Mouse (Mus musculus): ENCODE measurements at regions not wholly inside any gene's neighbourhood (a gene's known extent, or its start where the extent isn't known, plus 50 kb on each side); places are given as distances from the start of the nearest gene placed in this dataset.

DNA sequence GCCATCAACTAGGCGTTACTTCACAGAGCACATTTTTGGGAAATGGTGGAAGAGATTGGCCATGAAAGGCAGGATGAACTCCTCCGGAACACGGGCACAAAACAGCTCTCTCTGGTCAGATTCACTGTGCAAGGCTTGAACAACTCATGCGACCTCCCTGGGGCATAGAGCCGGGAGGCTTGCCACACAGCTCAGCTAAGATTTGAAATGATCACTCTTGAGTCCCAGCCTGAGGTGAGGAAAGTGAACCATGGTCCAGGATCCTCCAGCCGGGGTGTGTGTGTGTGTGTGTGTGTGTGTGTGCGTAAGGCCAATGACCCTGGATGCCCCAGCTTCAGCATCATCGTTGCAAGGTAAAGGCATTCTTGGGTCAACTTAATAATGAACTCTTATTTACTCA lies 237.5 kb downstream of the Gm45692 start:
- DNase-seq (ENCODE audit: low read depth) = no peak

DNA sequence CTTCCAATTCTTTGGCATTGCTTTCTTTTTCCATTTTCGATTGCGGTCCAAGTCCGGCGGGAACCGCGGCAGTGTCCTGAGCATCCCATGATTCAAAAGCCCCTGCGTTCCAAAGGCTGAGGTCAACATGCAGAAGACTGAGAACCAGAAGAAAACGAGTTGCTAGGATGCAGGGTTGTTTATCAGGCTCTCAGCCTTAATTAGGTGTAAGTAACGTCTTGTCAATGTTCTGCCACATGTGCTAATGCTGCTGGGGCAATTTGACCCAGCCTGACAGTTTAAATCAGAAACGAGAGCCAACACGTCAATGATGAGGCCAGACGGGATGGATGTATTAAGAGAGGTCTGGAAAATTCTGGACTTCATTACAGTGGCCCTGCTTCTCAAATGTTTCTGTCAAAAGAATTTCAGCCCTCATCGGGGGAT lies 239.4 kb downstream of the Gm45692 start:
- no peak for DNase-seq (ENCODE audit: low read depth)

DNA sequence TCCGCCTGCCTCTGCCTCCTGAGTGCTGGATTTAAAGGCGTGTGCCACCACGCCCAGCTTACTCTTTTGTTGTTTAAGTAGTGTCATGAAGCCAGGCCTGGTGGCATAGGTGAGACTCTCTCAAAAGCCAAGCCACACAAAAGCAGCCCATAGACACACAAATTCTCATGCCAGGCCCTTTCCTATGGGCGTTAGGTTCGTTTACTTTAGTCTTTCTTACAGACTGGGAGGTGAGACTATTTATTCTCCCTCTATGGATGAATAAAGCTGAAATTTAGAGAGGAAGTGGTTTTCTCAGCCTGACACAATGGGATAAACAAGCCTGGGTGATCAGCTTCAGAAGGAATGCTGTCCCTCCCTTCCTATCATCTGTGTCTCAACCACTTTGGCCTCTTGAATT lies 243.0 kb downstream of the Gm45692 start:
- DNase-seq (ENCODE audit: low read depth) = no peak

DNA sequence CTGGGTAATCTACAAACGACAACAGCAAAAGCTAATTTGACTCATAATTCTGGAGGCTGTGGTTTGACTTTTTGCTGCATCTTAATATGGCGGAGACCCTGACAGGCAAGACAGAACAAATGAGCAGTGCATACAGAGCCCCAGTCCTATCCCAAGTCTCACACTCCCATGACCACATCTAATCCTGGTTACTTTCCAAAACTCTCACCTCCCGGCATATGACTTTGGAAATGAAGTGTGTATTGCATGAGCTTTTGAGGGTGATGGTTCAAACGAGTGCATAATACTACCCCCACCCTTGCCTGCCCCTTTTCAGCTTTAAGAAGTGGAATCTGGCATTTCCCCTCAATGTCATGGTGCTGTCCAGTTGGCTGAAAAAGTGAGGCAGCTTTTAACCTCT lies 244.3 kb downstream of the Gm45692 start:
- no peak for DNase-seq (ENCODE audit: low read depth)

GRCm38 (mm10) chr8:26364637-26365036 lies 245.3 kb downstream of the Gm45692 start:
- DNase-seq (ENCODE audit: low read depth) = no peak

DNA sequence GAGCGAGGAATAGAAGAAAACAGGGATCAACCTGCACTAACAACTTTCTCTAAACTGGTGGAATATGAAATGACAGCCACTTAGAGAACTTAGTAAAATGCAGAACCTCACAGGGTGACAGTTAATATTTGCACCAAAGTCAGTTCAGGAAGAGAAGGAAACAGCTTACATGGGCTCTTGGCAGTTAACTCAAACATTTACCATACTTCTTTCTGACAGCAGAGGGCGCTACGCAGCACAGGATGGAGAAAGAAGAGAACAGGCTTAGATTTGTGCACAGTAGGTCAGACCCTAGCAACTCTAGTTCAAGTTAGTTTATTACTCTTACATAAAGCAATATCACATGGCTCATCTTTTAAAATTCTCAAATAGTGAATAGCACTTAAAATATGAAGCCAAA lies 261.3 kb downstream of the Gm45692 start:
- peak; percentile 69 for DNase-seq (ENCODE audit: low read depth)

- DNase-seq (ENCODE audit: low read depth) = peak; percentile 7
These were observed 263.1 kb downstream of the Gm45692 start for GRCm38 (mm10) chr8:26382426-26382825.

GRCm38 (mm10) chr8:26383886-26384285 lies 264.6 kb downstream of the Gm45692 start:
- no peak for DNase-seq (ENCODE audit: low read depth)

GRCm38 (mm10) chr8:26384305-26384993 lies 265.1 kb downstream of the Gm45692 start:
- no peak for DNase-seq (ENCODE audit: low read depth)

DNA sequence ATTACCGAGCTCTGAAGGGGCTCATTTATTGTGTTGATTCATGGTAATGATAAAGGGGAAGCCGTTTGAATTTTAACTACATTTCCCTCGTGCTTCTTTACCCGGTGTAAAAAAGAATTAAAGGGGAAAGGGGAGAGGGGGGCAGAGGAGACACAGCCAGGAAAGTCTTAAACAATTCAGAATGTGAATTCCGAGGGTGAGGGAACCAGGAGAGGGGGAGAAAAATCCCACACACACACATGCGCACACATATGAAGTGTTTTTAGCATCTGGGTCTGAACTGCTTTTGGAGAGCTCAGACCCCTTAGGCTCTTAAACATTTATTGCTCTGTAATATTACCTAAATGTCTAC lies 265.6 kb downstream of the Gm45692 start:
- no peak for DNase-seq (ENCODE audit: low read depth)

DNA sequence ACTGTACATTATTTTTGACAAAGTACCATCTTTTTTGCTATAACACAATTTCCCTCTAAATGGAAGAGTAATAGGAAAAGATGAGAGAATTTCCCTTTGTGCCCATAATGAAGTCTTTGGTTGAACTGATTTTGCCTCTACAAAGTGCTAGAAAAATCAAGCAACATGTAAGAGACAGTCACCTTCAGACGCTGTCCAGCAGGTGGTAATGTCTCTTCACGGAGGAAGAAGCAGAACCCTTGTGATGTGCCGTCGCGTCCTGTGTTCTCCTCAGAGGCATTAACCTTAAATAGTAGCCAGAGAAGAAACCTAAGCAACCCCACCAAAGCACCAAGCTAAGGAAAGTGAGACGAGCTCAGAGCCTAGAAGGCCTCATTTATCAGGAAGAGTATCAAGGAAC lies 275.7 kb downstream of the Gm45692 start:
- no peak for DNase-seq (ENCODE audit: low read depth)

DNA sequence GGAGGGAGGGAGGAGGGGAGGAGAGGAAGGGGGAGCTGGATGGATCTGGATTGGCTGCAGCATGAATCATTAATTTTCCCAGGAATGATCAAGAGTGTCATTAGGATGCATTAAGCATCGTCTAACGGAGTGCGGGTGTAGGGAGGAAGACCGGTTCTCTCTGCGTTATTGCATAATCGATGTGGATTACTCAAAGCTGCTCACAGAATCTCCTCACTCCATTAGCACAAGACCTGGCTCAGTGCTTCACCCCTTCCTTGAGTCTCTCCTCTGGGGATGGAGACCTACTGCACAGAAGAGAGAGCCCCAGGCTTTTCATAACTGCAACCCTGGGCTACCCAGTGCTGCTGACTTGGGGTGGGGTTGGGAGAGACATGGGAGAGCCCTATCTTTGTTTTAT lies 300.7 kb downstream of the Gm45692 start:
- DNase-seq (ENCODE audit: low read depth) = no peak

GRCm38 (mm10) chr8:26420536-26420935 lies 301.2 kb downstream of the Gm45692 start:
- no peak for DNase-seq (ENCODE audit: low read depth)

DNA sequence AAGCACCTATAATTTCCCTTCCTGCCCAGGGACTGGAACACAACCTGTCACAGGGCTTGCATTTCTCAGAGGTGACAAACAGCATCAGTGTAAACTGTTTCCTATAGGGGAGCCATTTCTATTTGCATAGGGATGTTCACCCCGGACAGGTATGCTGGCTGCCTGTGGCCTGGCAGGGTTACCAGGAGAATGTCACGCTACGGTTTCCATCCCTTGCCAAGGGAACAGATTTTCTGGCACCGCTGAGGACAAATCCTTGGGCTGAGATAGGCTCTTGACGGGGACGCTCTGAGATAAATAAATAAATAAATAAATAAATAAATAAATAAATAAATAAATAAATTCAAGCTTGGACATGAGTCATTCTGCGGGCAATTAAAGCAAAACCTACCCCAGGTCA lies 308.0 kb downstream of the Gm45692 start:
- no peak for DNase-seq (ENCODE audit: low read depth)

DNA sequence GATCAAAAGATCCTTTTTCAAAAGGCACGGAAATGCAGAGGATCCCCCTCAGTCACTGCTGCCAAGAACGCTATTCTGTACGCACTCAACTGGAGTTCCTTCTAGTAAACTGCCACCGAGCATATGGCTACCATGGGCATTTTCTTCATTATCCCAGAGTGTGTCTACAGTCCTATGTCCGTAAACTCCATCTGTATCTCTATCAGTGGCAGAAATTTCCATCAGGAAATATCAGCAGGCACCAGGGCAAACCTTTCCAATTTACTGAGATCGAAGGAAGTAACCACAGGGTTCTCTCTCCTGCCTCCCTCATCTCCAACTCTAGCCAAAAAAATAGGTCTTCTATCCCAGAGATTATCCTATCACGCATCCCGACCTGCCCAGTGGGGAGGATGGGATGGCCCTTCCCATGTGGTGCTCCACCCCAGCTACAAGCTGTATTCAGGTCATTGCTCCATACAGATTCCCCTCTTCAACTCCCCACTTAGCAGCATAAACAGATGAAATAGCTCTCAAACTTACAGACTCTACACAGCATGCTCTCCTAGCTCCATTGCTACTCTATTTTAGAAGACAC lies 310.5 kb downstream of the Gm45692 start:
- no peak for DNase-seq (ENCODE audit: low read depth)

DNA sequence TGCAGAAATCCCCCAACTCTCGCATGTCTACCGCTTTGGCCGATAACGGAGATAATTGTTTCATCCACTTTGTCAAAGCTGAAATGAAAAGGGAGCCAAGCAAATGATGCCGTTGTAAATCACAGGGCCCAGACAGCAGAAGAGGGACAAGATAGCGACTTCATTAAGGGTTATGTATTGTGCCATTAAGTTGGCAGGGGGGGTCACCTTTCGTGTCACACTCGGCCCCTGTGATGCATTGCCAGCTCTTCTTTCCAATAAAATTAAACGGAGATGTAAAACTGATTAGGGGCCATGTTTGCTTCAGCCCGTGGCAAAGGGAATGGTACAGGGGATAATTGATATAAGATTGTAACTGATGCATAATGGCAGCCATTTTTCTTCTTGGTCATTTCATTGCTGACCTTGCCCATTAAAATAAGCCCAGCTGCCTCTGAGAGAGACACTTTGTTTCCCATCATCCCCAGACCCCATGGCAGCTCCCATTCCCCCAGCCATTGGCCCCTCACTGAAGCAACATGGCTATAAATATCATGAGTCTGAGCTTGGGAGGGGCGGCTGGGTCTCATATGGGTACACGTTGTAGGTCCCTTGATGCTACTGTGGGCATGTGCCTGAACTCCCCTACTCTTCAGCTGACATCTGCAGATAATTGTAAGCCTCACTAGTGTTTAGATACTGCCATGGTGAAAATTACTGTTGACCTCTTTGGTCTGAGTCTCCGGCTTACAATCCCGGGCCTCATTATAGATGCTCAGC lies 313.0 kb downstream of the Gm45692 start:
- no peak for DNase-seq (ENCODE audit: low read depth)

GRCm38 (mm10) chr8:26436236-26436635 lies 316.9 kb downstream of the Gm45692 start:
- DNase-seq (ENCODE audit: low read depth) = no peak

GRCm38 (mm10) chr8:26437571-26437970 lies 318.2 kb downstream of the Gm45692 start:
- no peak for DNase-seq (ENCODE audit: low read depth)

GRCm38 (mm10) chr8:26438246-26438862 lies 319.0 kb downstream of the Gm45692 start:
- no peak for DNase-seq (ENCODE audit: low read depth)

DNA sequence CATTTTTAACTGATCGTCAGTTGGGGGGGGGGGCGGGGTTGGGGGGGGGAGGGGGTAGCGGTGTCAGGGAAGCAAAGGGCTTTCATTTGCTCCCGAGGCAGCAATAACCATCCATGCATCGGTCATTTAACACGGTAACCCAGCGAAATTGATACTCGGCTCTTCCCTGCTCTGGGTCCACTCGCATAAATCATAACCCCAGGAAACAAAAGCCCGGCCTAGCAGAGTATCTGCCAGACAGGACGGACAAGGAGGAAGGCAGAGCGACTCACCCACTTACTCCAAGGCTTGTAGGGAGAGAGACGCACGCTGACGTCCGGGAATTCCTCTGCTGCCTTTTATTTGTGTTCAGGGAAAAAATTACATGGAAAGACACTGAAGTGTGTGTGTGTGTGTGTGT lies 319.5 kb downstream of the Gm45692 start:
- no peak for DNase-seq (ENCODE audit: low read depth)

GRCm38 (mm10) chr8:26441268-26442030 lies 322.1 kb downstream of the Gm45692 start:
- no peak for DNase-seq (ENCODE audit: low read depth)

- DNase-seq (ENCODE audit: low read depth) = peak; percentile 54
These were observed 323.7 kb downstream of the Gm45692 start for GRCm38 (mm10) chr8:26443041-26443440.

Measured in naive thymus-derived CD4-positive, alpha-beta T cell, adult 2 months (primary cell).